Mouse (Mus musculus) ovary, postnatal 36 days (tissue): ENCODE data around the gene Ctsh.
"Not testable (repeated sequence)": the region's sequence is repeated elsewhere in the genome, so short reads cannot be mapped to it uniquely, and the experiment has no call there.

Experiments used
- DNase-seq: peaks from one replicate; pipeline ENCODE4 v3.0.0; 2022; ENCODE audit warnings: low spot score, mixed read lengths

The Ctsh gene

GRCm38 (mm10) chr9:90059828-90060573 lies 6.0 kb downstream of the Ctsh start:
- no peak for DNase-seq

- DNase-seq, result no peak
These were observed 6.6 kb downstream of the Ctsh start for GRCm38 (mm10) chr9:90060574-90060875.

- not testable (repeated sequence) for DNase-seq
These were observed 7.0 kb downstream of the Ctsh start for GRCm38 (mm10) chr9:90060932-90061331.

GRCm38 (mm10) chr9:90067341-90067740 lies 13.4 kb downstream of the Ctsh start:
- DNase-seq, result no peak

GRCm38 (mm10) chr9:90068786-90069185 lies 14.8 kb downstream of the Ctsh start:
- DNase-seq, result no peak

- no peak for DNase-seq
These were observed 15.5 kb downstream of the Ctsh start for GRCm38 (mm10) chr9:90069485-90069884.

- no peak for DNase-seq
These were observed 16.2 kb downstream of the Ctsh start for GRCm38 (mm10) chr9:90070174-90070573.

- DNase-seq, result no peak
These were observed 21.4 kb downstream of the Ctsh start for GRCm38 (mm10) chr9:90075336-90075735.

GRCm38 (mm10) chr9:90076131-90076530 lies 22.2 kb downstream of the Ctsh start:
- DNase-seq, result no peak

GRCm38 (mm10) chr9:90076849-90077461 lies 23.0 kb downstream of the Ctsh start:
- peak; percentile 65 for DNase-seq

GRCm38 (mm10) chr9:90081961-90082360 lies 28.0 kb downstream of the Ctsh start:
- DNase-seq, result not testable (repeated sequence)

GRCm38 (mm10) chr9:90082992-90083391 lies 29.0 kb downstream of the Ctsh start:
- DNase-seq, result no peak

- no peak for DNase-seq
These were observed 30.2 kb downstream of the Ctsh start for GRCm38 (mm10) chr9:90084152-90084551.

- DNase-seq, result no peak
These were observed 31.0 kb downstream of the Ctsh start for GRCm38 (mm10) chr9:90084766-90085468.

- DNase-seq, result no peak
These were observed 34.0 kb downstream of the Ctsh start for GRCm38 (mm10) chr9:90087906-90088485.

- DNase-seq, result no peak
These were observed 35.6 kb downstream of the Ctsh start for GRCm38 (mm10) chr9:90089339-90090104.

- DNase-seq, result no peak
These were observed 45.0 kb downstream of the Ctsh start for GRCm38 (mm10) chr9:90098934-90099333.

GRCm38 (mm10) chr9:90100760-90101159 lies 46.8 kb downstream of the Ctsh start:
- no peak for DNase-seq

- no peak for DNase-seq
These were observed 51.5 kb downstream of the Ctsh start for GRCm38 (mm10) chr9:90105462-90105861.

GRCm38 (mm10) chr9:90106915-90107314 lies 53.0 kb downstream of the Ctsh start:
- no peak for DNase-seq

GRCm38 (mm10) chr9:90108272-90108671 lies 54.3 kb downstream of the Ctsh start:
- DNase-seq, result no peak

GRCm38 (mm10) chr9:90109386-90109785 lies 55.4 kb downstream of the Ctsh start:
- DNase-seq, result no peak
